Mouse (Mus musculus): ENCODE measurements at regions not wholly inside any gene's neighbourhood (a gene's known extent, or its start where the extent isn't known, plus 50 kb on each side); places are given as distances from the start of the nearest gene placed in this dataset.
A peak's percentile ranks its signal among the peaks of the same experiment; 100 is the strongest.

DNA sequence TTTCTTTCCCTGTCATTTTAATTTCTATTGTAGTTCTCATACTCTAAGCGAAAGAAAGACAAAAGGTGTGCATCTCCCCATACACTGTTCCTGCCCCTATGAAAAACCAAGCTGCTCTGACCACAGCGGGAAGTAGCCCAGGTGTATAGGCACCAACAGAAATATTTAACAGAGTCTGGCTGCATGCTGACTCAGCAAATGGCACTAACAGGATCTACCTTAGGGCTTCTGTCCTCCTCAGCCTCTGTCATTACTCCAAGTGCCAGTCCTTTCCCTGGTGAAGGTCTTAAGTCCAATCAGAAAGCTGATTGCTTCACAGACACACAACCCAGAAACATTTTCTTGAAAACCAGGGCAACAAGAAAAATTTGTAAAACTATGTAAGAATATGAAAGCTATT is 72.5 kb downstream of the Gm9008 start:
- no peak for DNase-seq (ENCODE audit: low read depth, low spot score)

DNA sequence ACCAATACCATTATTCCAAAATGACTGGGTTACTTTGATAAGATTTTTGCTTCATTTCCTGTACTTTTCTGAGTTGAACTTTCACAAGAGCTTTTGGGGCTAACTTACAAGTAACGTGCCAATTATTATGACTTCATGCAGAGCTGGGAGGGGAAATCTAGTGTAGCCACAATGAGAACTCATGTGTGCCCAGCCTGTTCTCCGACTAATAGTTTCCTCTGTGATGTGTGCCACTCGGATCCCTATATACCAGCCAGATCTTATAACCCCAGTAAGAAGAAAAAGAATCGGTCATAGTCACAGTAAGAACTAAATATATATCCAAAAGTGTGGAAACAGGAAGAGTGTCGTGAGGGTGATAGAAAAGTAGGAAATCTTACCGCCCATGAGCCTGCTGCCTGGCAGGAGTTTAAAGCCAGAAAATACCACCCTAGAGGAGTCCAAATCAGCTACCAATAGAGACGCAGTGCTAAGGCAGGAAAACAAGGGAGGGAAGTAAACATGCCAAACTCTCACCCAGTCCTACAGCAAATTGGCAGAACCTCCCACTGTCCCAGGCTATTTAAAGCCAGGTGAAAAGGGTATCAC is 110.0 kb downstream of the Gm9008 start:
- DNase-seq (ENCODE audit: low read depth, low spot score), result no peak

DNA sequence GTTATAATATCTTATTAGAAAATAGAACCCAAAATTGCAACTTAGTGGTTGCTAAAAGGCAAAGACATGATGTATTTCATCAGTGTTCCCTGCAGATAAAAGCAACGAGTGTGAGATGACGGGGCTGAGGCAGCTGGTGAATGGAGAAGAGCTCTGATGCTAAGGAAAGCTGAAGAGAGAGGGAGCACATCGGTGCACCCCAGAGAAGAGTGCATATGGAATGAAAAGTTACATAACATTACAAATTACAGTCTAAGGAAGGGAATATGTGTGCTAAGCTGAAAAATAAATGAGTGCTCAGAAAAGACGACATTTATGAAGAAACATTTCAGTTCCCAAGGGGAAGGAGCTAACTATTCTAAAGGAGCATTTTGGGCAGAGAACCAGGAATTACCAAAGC is 115.3 kb downstream of the Gm9008 start:
- no peak for DNase-seq (ENCODE audit: low read depth, low spot score)

DNA sequence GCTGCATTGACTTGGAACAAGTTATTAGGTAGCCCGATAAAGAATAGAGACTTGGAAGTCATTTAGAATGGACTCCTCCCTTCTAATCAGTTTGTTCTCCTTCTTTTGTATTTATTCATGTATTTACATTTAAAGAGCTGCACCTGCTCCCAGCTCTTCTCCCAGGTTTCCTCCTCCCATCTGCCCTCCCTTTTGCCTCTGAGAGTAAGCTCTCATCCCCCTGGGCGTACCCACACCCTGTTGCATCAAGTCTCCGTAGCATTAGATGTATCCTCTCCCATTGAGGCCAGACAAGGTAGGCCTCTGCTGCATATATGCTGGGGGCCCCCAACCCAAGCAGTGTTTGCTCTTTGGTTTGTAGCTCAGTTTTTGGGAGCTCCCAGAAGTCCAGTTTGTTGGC is 118.9 kb downstream of the Gm9008 start:
- no peak for DNase-seq (ENCODE audit: low read depth, low spot score)

DNA sequence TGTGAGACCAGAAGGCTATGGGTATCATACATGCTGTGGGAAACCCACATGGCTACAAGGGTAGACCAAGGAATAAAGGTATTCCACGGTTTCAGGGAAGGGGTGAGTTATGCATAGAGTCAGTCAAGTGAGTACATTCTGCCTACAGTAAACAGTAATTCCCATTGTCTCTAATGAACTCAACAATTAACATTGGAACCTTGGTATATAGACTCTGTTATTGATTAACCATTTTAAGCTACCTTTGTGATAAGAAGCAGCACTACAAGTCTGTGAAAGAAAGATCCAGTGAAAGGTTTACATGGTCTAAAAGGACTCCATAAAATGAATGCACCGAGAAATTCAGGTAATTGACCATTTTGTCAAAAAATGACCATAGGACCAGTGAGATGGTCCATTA is 145.4 kb downstream of the Gm9008 start:
- no peak for DNase-seq (ENCODE audit: low read depth, low spot score)

DNA sequence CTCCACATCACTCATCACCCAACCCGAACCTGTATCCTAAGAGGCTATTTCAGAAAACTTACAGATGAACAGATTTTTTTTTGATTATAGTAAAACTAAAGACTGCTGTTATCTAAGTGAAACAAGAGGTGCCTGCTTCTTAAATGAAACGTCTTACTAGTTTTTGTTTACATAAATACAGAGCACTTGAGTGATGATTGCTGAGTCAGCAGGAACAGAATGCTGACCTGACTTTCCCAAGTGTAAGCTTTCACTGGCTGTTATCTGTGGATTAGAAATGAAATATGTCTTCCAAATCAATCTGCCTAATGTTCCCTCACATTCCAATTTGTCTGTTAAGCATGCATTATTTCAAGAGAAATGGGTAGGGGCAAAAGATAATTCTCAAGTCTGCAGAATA is 149.1 kb downstream of the Gm9008 start:
- DNase-seq (ENCODE audit: low read depth, low spot score), result peak; percentile 1

DNA sequence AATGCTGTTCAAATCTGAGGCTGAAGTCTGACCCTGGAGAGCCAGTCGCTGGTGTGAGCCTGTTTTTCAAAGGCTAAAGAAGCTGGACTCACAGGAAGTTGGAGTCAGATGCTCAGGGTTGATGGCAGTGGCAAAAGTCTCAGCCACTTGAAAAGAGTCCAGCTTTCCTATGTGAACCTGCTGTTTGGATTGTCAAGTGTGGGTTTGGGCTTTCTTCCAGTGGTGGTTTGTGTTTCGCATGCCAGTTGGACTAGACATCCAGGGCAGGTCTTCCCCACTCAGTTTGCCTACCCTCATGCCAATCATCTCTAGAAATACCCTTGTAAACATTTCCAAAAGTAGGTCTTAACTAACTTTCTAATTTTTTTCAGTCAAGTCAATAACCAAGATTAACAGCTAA is 167.4 kb downstream of the Gm9008 start:
- DNase-seq (ENCODE audit: low read depth, low spot score), result no peak
